Mouse (Mus musculus) G1E (cell line): Measurements from ENCODE around the gene Ilk. TPM values are rescaled to one million over a fixed set of nuclear protein-coding genes. Genes with fewer than 3 reads are reported as not detected.
"Not testable (repeated sequence)": the region's sequence is repeated elsewhere in the genome, so short reads cannot be mapped to it uniquely, and the experiment has no call there.

ENCODE experiments used
- ATAC-seq: 2 replicates; pipeline ENCODE4 v1.8.0; 2016; ENCODE audit warnings: mild to moderate bottlenecking; ENCODE audit not compliant: insufficient number of reproducible peaks, poor library complexity, low FRiP score, severe bottlenecking; ENCODE audit errors: extremely low read depth
- DNase-seq: peaks from one replicate; pipeline ENCODE4 v3.0.0; 2012; ENCODE audit warnings: low spot score
- H3K27me3 ChIP-seq: 2 replicates; pipeline ENCODE4 v1.6.1; 2012; ENCODE audit warnings: mild to moderate bottlenecking, low read length, inconsistent platforms; ENCODE audit not compliant: insufficient read depth
- H3K36me3 ChIP-seq: replicated peaks from 2 replicates; pipeline ENCODE3; 2012; ENCODE audit warnings: mild to moderate bottlenecking, inconsistent platforms
- H3K4me1 ChIP-seq: 2 replicates; pipeline ENCODE4 v1.6.1; 2012; ENCODE audit warnings: low read depth, low read length, inconsistent platforms, mixed read lengths; ENCODE audit not compliant: insufficient read depth
- H3K4me3 ChIP-seq: 2 replicates; pipeline ENCODE4 v1.5.1; 2012; ENCODE audit warnings: low read depth, mild to moderate bottlenecking, inconsistent platforms, low read length, moderate library complexity, mixed read lengths
- H3K9me3 ChIP-seq: replicated peaks from 2 replicates; pipeline ENCODE4 v1.6.1; 2012; ENCODE audit warnings: inconsistent platforms
- CTCF ChIP-seq: IDR thresholded peaks from 2 replicates; pipeline ENCODE4 v1.5.1; 2012; ENCODE audit warnings: low read depth, low read length, inconsistent platforms, mixed read lengths
- GATA1 ChIP-seq: IDR thresholded peaks from 2 replicates; pipeline ENCODE4 v1.6.1; 2012; ENCODE audit warnings: borderline replicate concordance, low read length, inconsistent platforms, mixed read lengths
- GATA2 ChIP-seq: IDR thresholded peaks from 2 replicates; pipeline ENCODE4 v1.6.1; 2012; ENCODE audit warnings: low read depth, low read length, inconsistent platforms, borderline replicate concordance
- POLR2AphosphoS5 ChIP-seq: IDR thresholded peaks from 2 replicates; pipeline ENCODE4 v1.6.1; 2012; ENCODE audit warnings: low read depth, low read length, inconsistent platforms; ENCODE audit not compliant: insufficient replicate concordance
- TAL1 ChIP-seq: conservative IDR thresholded peaks from 2 replicates; pipeline ENCODE4 v1.6.1; 2012; ENCODE audit warnings: low read depth, low read length, inconsistent platforms, mixed read lengths
- polyA plus RNA-seq: library from polyadenylated mRNA; stranded (reverse); fragments of >175 nt; gene quantifications from 2 replicates; pipeline ENCODE4 v1.2.3, GENCODE M21; 2012
- total RNA-seq, 2 experiments: library from RNA; stranded (forward) in 1 of 2; stranded (reverse) in 1 of 2; fragments of 200-1000 nt in 1 of 2; fragments of >200 nt in 1 of 2; fragmentation: Nextera tagmentation in 1 of 2; gene quantifications; 2 replicates each; pipeline ENCODE4 v1.2.3; 2014 to 2017

The Ilk gene
- total and polyA plus RNA-seq, 3 experiments, result 21.1 to 200 (median 89.3) TPM

GRCm38 (mm10) chr7:105741978-105742377, 5.6 kb downstream of the Ilk start:
- Histone ChIP-seq H3K27me3 (no peaks in the 10 kb centered on the region), H3K36me3 (peaks cover 63% of the 10 kb centered on the region), H3K4me1 (peaks cover 75% of the 10 kb centered on the region), H3K4me3 (no peak overlapping the region), H3K9me3 (no peaks in the 10 kb centered on the region)
- TF ChIP-seq GATA1, result no peak
- no peak for TF ChIP-seq CTCF
- TF ChIP-seq POLR2AphosphoS5, result no peak
- TF ChIP-seq TAL1, result no peak
- no peak for TF ChIP-seq GATA2
- DNase-seq (no peak), ATAC-seq (no peak)

GRCm38 (mm10) chr7:105742539-105743215, 6.3 kb downstream of the Ilk start:
- Histone ChIP-seq H3K4me1 (peaks cover 69% of the 10 kb centered on the region), H3K36me3 (peaks cover 70% of the 10 kb centered on the region), H3K4me3 (peak overlapping the region; percentile 98; the same call in 1 of the 2 replicates)
- H3K27me3 ChIP-seq, ATAC-seq, H3K9me3 ChIP-seq, DNase-seq: not testable (repeated sequence)

GRCm38 (mm10) chr7:105743246-105743925, 7.0 kb downstream of the Ilk start:
- not testable (repeated sequence) for ATAC-seq, DNase-seq, H3K27me3 ChIP-seq, H3K9me3 ChIP-seq
- Histone ChIP-seq H3K4me3 (peak overlapping the region; percentile 98), H3K36me3 (peaks cover 77% of the 10 kb centered on the region), H3K4me1 (peaks cover 62% of the 10 kb centered on the region)
- TF ChIP-seq POLR2AphosphoS5, result 0 out of 2 replicates have a peak, but pooled peaks have one; percentile 65

DNA sequence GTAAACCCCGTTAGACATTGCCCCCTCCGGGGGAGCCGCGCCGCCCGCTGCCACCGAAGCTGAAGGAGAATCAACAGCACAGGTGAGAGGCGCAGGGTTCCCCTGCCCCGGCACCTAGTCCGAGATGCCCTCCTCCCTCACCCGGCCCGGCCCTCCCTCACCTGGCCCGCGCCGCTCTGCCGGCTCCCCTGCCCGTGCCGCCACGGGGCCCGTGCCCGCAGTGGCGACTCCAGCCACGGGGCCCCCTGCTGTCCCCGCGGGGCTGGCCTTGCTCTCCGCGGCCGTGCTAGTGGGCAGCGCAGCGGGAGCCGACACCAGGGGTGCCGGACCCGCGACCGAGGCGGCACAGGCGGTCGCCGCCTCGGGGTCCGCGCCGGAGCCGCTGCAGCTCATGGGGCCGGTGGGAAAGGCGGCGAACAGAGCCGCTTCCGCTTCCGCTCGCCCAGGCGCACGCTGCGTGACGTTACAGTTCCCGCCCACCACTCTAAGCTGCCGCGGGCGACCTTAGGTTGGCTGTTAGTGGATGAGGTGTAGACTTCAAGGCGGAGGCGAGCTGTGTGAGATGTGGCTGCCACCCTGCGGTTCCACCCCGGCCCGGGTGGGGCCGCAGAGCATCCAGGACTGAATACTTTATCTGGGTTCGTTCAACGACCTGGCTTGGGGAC, 7.7 kb downstream of the Ilk start, which contains the start of gene Taf10:
Taf10 (minus strand) TSS at position 436 of the 665 bp plus-strand sequence.
- peak within 1 kb of the TSS; percentile 98 for H3K4me3 ChIP-seq
- ATAC-seq (peak; percentile 98), DNase-seq (peak; percentile 93)
- peaks cover 78% of the 10 kb centered on the region for H3K36me3 ChIP-seq
- H3K27me3 ChIP-seq, result no peaks in the 10 kb centered on the region
- TF ChIP-seq GATA1, result no peak
- TF ChIP-seq CTCF, result no peak
- no peak for TF ChIP-seq POLR2AphosphoS5
- no peak for TF ChIP-seq TAL1
- no peak for TF ChIP-seq GATA2
- H3K9me3 ChIP-seq, result no peaks in the 10 kb centered on the region
- peaks cover 55% of the 10 kb centered on the region for H3K4me1 ChIP-seq

- ATAC-seq, result no peak
- H3K4me3 ChIP-seq, result no peak overlapping the region
- peaks cover 62% of the 10 kb centered on the region for H3K36me3 ChIP-seq
- H3K27me3 ChIP-seq, result no peaks in the 10 kb centered on the region
- no peak for TF ChIP-seq POLR2AphosphoS5
- TF ChIP-seq TAL1, result no peak
- TF ChIP-seq GATA1, result no peak
- no peak for TF ChIP-seq CTCF
- no peak for TF ChIP-seq GATA2
- no peak for DNase-seq
- no peaks in the 10 kb centered on the region for H3K9me3 ChIP-seq
- peaks cover 40% of the 10 kb centered on the region for H3K4me1 ChIP-seq
Observed at GRCm38 (mm10) chr7:105747776-105748175, 11.4 kb downstream of the Ilk start.

- ATAC-seq (peak; percentile 97), DNase-seq (peak; percentile 85)
- TF ChIP-seq TAL1, result no peak
- no peak for TF ChIP-seq CTCF
- no peak for TF ChIP-seq GATA2
- TF ChIP-seq POLR2AphosphoS5, result no peak
- TF ChIP-seq GATA1, result no peak
- H3K4me3 ChIP-seq, result peak within 1 kb of the TSS; percentile 76
- peaks cover 29% of the 10 kb centered on the region for H3K4me1 ChIP-seq
- peaks cover 42% of the 10 kb centered on the region for H3K36me3 ChIP-seq
- peaks cover 33% of the 10 kb centered on the region for H3K27me3 ChIP-seq
- H3K9me3 ChIP-seq, result no peaks in the 10 kb centered on the region
Observed at GRCm38 (mm10) chr7:105751491-105752433, 15.4 kb downstream of the Ilk start, which contains the start of gene Tpp1. TSS of gene Tpp1 (minus strand) at chr7:105752235.
